Mouse (Mus musculus) left cerebral cortex, adult 2 months (tissue): ENCODE results near the gene Nsun5. TPM values are rescaled to one million over a fixed set of nuclear protein-coding genes. Genes with fewer than 3 reads are reported as not detected.
"Not testable (repeated sequence)": the region's sequence is repeated elsewhere in the genome, so short reads cannot be mapped to it uniquely, and the experiment has no call there.

Source experiments
- DNase-seq, 2 experiments: peaks; one replicate each; pipeline ENCODE4 v3.0.0; 2021 to 2022; ENCODE audit warnings: low spot score in 2 of 2, mixed read lengths in 1 of 2; ENCODE audit errors: extremely low spot score in 1 of 2
- H3K27ac ChIP-seq: fragments of 200-600 bp; 2 replicates; pipeline ENCODE4 v1.8.1; 2022
- H3K4me3 ChIP-seq: fragments of 200-600 bp; 2 replicates; pipeline ENCODE4 v1.8.1; 2022
- CTCF ChIP-seq: fragments of 200-600 bp; IDR thresholded peaks from 2 replicates; pipeline ENCODE4 v1.8.1; 2022; ENCODE audit warnings: antibody characterized with exemption, mild to moderate bottlenecking, moderate library complexity
- intact Hi-C: fragments of 180-260 bp; cut with DNase I; formaldehyde crosslinking; loops from one replicate; pipeline ENCODE4 v1.15.1; 2025
- total RNA-seq, 2 experiments: library from RNA; stranded (reverse); gene quantifications; 2 replicates each; pipeline ENCODE4 v1.2.3; 2021

Gene Nsun5
- total RNA-seq, 2 experiments from 2014 or later = 22.2 to 22.6 TPM

- no peak for TF ChIP-seq CTCF
- intact Hi-C loops = no loop called here
- no peak within 1 kb of the TSS for H3K27ac ChIP-seq
- H3K4me3 ChIP-seq = no peak within 1 kb of the TSS
- no peak for DNase-seq
Measured at GRCm38 (mm10) chr5:135352995-135353394, 16.8 kb upstream of the Nsun5 start, which contains the start of gene Trim50. Gene Trim50 (plus strand): TSS chr5:135353295.

GRCm38 (mm10) chr5:135353564-135353963 is 16.2 kb upstream of the Nsun5 start:
- peak; percentile 30 for TF ChIP-seq CTCF
- Histone ChIP-seq H3K4me3 (no peak overlapping the region), H3K27ac (no peak overlapping the region)
- intact Hi-C loops = no loop called here
- no peak for DNase-seq

- DNase-seq = no peak
- intact Hi-C loops = no loop called here
- TF ChIP-seq CTCF = no peak
Measured at GRCm38 (mm10) chr5:135356090-135356489, 13.7 kb upstream of the Nsun5 start.

GRCm38 (mm10) chr5:135357556-135357955 is 12.2 kb upstream of the Nsun5 start:
- DNase-seq = peak in 1 of 2 experiments; percentile 39
- H3K4me3 ChIP-seq = no peak overlapping the region
- TF ChIP-seq CTCF = no peak
- intact Hi-C loops = no loop called here
- no peak overlapping the region for H3K27ac ChIP-seq

More at GRCm38 (mm10) chr5:135356090-135356489, 13.7 kb upstream of the Nsun5 start:
- Histone ChIP-seq H3K4me3 (no peak overlapping the region), H3K27ac (no peak overlapping the region)

- no peak overlapping the region for H3K4me3 ChIP-seq
- no peak for DNase-seq
- TF ChIP-seq CTCF = no peak
- intact Hi-C loops = loop anchor here (5.0 kb wide), 1 partner anchor 242 kb away; no protein-coding TSS in a partner anchor
- no peak overlapping the region for H3K27ac ChIP-seq
Measured at GRCm38 (mm10) chr5:135359772-135360171, 10.0 kb upstream of the Nsun5 start.

GRCm38 (mm10) chr5:135362572-135362971 is 7.2 kb upstream of the Nsun5 start:
- Histone ChIP-seq H3K4me3 (no peak overlapping the region), H3K27ac (no peak overlapping the region)
- intact Hi-C loops = loop anchor here (5.0 kb wide), 1 partner anchor 245 kb away; no protein-coding TSS in a partner anchor
- no peak for TF ChIP-seq CTCF
- DNase-seq = no peak

GRCm38 (mm10) chr5:135363540-135363939 is 6.2 kb upstream of the Nsun5 start:
- Histone ChIP-seq H3K4me3 (no peak overlapping the region), H3K27ac (no peak overlapping the region)
- DNase-seq = no peak
- intact Hi-C loops = loop anchor here (5.0 kb wide), 1 partner anchor 246 kb away; no protein-coding TSS in a partner anchor
- peak; percentile 55 for TF ChIP-seq CTCF

- DNase-seq = no peak
- no peak overlapping the region for H3K27ac ChIP-seq
- H3K4me3 ChIP-seq = no peak overlapping the region
- intact Hi-C loops = no loop called here
- TF ChIP-seq CTCF = peak; percentile 77
Measured at GRCm38 (mm10) chr5:135367841-135368240, 1.9 kb upstream of the Nsun5 start.

GRCm38 (mm10) chr5:135368312-135368711 is 1.4 kb upstream of the Nsun5 start:
- no peak for DNase-seq
- no peak for TF ChIP-seq CTCF
- no peak overlapping the region for H3K4me3 ChIP-seq
- no peak overlapping the region for H3K27ac ChIP-seq
- intact Hi-C loops = no loop called here

- H3K27ac ChIP-seq, intact Hi-C loops, DNase-seq: not testable (repeated sequence)
- peak overlapping the region; percentile 81 for H3K4me3 ChIP-seq
Measured at GRCm38 (mm10) chr5:135369196-135369595, 557 bp upstream of the Nsun5 start.

- no peak for TF ChIP-seq CTCF
- no peak overlapping the region for H3K4me3 ChIP-seq
- intact Hi-C loops = no loop called here
- H3K27ac ChIP-seq = no peak overlapping the region
- no peak for DNase-seq
Measured at GRCm38 (mm10) chr5:135371195-135371594, 1.4 kb downstream of the Nsun5 start.

GRCm38 (mm10) chr5:135373601-135374000 is 3.8 kb downstream of the Nsun5 start:
- Histone ChIP-seq H3K4me3 (no peak overlapping the region), H3K27ac (no peak overlapping the region)
- DNase-seq = no peak
- peak; percentile 20 for TF ChIP-seq CTCF
- intact Hi-C loops = no loop called here

GRCm38 (mm10) chr5:135375167-135375566 is 5.4 kb downstream of the Nsun5 start:
- intact Hi-C loops = no loop called here

More at GRCm38 (mm10) chr5:135375167-135375566, 5.4 kb downstream of the Nsun5 start:
- Histone ChIP-seq H3K4me3 (no peak overlapping the region), H3K27ac (no peak overlapping the region)
- peak; percentile 28 to 37 for DNase-seq
- no peak for TF ChIP-seq CTCF
